Comparison of ENCODE assay signal across 9 mouse cellular contexts in the genomic region with DNA sequence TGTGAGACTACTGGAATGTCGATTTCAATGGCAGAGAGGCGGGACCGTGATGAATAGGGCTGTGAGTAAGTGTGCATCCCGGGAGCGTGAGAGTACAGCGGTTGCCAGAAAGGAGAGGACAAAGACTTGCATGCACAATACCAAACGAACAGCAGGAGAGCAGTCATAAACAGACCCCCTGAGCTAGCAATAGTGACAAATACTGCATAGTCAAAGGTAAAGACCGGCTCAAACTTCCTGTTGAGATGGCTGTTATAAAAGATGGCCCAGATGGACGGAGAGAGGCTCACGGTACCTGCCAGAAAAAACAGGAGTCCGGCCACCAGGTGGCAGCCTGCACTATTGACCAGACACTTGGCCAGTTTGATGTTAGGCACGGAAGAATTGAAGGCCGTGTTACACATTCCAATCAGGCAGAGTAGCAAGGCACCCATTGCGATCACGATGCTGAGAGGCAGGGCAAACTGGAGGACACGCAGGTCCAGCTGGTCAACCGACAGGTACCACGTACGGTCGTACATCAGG. TPM values are rescaled to one million over a fixed set of nuclear protein-coding genes. Genes with fewer than 3 reads are reported as not detected.
DNase-seq lines count a peak whose midpoint lies in the region; ATAC-seq lines count a peak whose summit lies in the region.
"Had no signal": no experiment of that assay in that cellular context is flagged by ENCODE, and none has a peak within 500 bp of the region (broad histone marks: within the 10 kb centered on the region; RNA-seq: fewer than 3 reads in every experiment).

No protein-coding gene starts in this region.

- no peak overlapping the region for H3K27ac ChIP-seq in liver, embryonic 12.5 days
- 0 out of 2 replicates have a peak overlapping the region, but pooled peaks have one; percentile 44 for H3K27ac ChIP-seq in midbrain, embryonic 12.5 days (replicated peaks)
- H3K27ac ChIP-seq in stomach, embryonic 14.5 days (ENCODE audit: low read length) = no peak overlapping the region
- H3K27ac ChIP-seq: heart, embryonic 15.5 days had no signal

- H3K4me2 ChIP-seq in liver, embryonic 12.5 days = no peak overlapping the region
- peak overlapping the region; percentile 6; the same call in 1 of the 2 replicates for H3K4me2 ChIP-seq in midbrain, embryonic 12.5 days (replicated peaks)
- no peak overlapping the region for H3K4me2 ChIP-seq in stomach, embryonic 14.5 days (replicated peaks; ENCODE audit: low read depth, low read length)
- H3K4me2 ChIP-seq: heart, embryonic 15.5 days had no signal

- DNase-seq in liver = peak; percentile 52
- peak; percentile 93 to 95 for DNase-seq in cerebellum, postnatal 10 days
- DNase-seq in gastrocnemius, postnatal 14 days = peak; percentile 61
- DNase-seq in kidney, adult 18-20 months = peak; percentile 82
- peak; percentile 48 to 67 for DNase-seq in left cerebral cortex, postnatal 36 days (ENCODE audit: low spot score in 2 of 2)

- H3K36me3 ChIP-seq in liver, embryonic 12.5 days = peaks cover 12% of the 10 kb centered on the region
- peaks cover 11% of the 10 kb centered on the region; the same call in 1 of the 2 replicates for H3K36me3 ChIP-seq in midbrain, embryonic 12.5 days
- peaks cover 10% of the 10 kb centered on the region; the same call in 1 of the 2 replicates for H3K36me3 ChIP-seq in stomach, embryonic 14.5 days (ENCODE audit: control insufficient read depth, insufficient read depth, low read length)

- ATAC-seq in liver, embryonic 12.5 days = no peak
- peak; percentile 82 for ATAC-seq in midbrain, embryonic 12.5 days (ENCODE audit: low FRiP score, low read depth)
- peak; percentile 61; the same call in 1 of the 2 replicates for ATAC-seq in stomach, embryonic 14.5 days (ENCODE audit: insufficient number of reproducible peaks, insufficient read depth, low FRiP score, low read depth)

- H3K9ac ChIP-seq in liver, embryonic 12.5 days = no peak overlapping the region
- 0 out of 2 replicates have a peak overlapping the region, but pooled peaks have one; percentile 0 for H3K9ac ChIP-seq in midbrain, embryonic 12.5 days (replicated peaks)
- no peak overlapping the region for H3K9ac ChIP-seq in stomach, embryonic 14.5 days (replicated peaks; ENCODE audit: low read depth, low read length)
- H3K9ac ChIP-seq: heart, embryonic 15.5 days had no signal

- WGBS in liver, embryonic 12.5 days (ENCODE audit: insufficient replicate concordance) = 61% methylated on average over 20 of the region's 20 CpGs
- 41% methylated on average over 20 of the region's 20 CpGs for WGBS in midbrain, embryonic 12.5 days
- WGBS in stomach, embryonic 14.5 days = 58% methylated on average over 20 of the region's 20 CpGs

- H3K4me3 ChIP-seq in liver, embryonic 12.5 days = no peak overlapping the region
- H3K4me3 ChIP-seq in midbrain, embryonic 12.5 days = no peak overlapping the region
- no peak overlapping the region for H3K4me3 ChIP-seq in stomach, embryonic 14.5 days (ENCODE audit: low read depth, low read length)
- H3K4me3 ChIP-seq: heart, embryonic 15.5 days had no signal

- H3K9me3 ChIP-seq in liver, embryonic 12.5 days (replicated peaks) = no peaks in the 10 kb centered on the region
- H3K9me3 ChIP-seq in midbrain, embryonic 12.5 days = no peaks in the 10 kb centered on the region
- H3K9me3 ChIP-seq in stomach, embryonic 14.5 days (ENCODE audit: control insufficient read depth, low read depth, low read length) = no peaks in the 10 kb centered on the region
- H3K9me3 ChIP-seq: heart, embryonic 15.5 days had no signal

- H3K4me1 ChIP-seq in liver, embryonic 12.5 days = no peaks in the 10 kb centered on the region
- peaks cover 18% of the 10 kb centered on the region for H3K4me1 ChIP-seq in midbrain, embryonic 12.5 days
- H3K4me1 ChIP-seq in stomach, embryonic 14.5 days (ENCODE audit: control insufficient read depth, insufficient read depth, low read length) = no peaks in the 10 kb centered on the region

- intact Hi-C loops in gastrocnemius, postnatal 14 days (cut with DNase I; ENCODE audit: low total_unique reads) = no loop called here
- intact Hi-C loops in left cerebral cortex, postnatal 36 days (cut with DNase I) = no loop called here

- H3K27me3 ChIP-seq in liver, embryonic 12.5 days (replicated peaks) = no peaks in the 10 kb centered on the region
- no peaks in the 10 kb centered on the region for H3K27me3 ChIP-seq in midbrain, embryonic 12.5 days
- H3K27me3 ChIP-seq in stomach, embryonic 14.5 days (ENCODE audit: control insufficient read depth, insufficient read depth, low read length) = no peaks in the 10 kb centered on the region
- H3K27me3 ChIP-seq: heart, embryonic 15.5 days had no signal

RNA-seq across cellular contexts. Expression of a gene that starts 7.0 kb away (rescaled TPM):
- 10.0 and 10.8 TPM in 2 replicates for polyA plus RNA-seq in liver, embryonic 12.5 days (2016; fragmentation: Nextera tagmentation; extraction: Ambion mirVana)
- 10 to 100 TPM in 1 of 2 experiments, 1 to 10 TPM in 1; 9.3 to 11.2 TPM for total RNA-seq in gastrocnemius, postnatal 14 days (2021)
- 10 to 100 TPM; 42.1 to 44.2 TPM for total RNA-seq in left cerebral cortex, postnatal 36 days (2021)
- polyA plus RNA-seq in midbrain, embryonic 12.5 days (2016; fragmentation: Nextera tagmentation; extraction: Ambion mirVana) = 27.6 and 28.6 TPM in 2 replicates
- 21.4 and 24.6 TPM in 2 replicates for polyA plus RNA-seq in stomach, embryonic 14.5 days (2014; fragmentation: Nextera tagmentation; extraction: Ambion mirVana)

RNA-seq across cellular contexts. Expression of a gene that starts 28.8 kb away (rescaled TPM):
- polyA plus RNA-seq in liver, embryonic 12.5 days (2016; fragmentation: Nextera tagmentation; extraction: Ambion mirVana) = not detected in 2 replicates
- not detected for total RNA-seq in gastrocnemius, postnatal 14 days (2021)
- total RNA-seq in left cerebral cortex, postnatal 36 days (2021) = under 1 TPM in 1 of 2 experiments, not detected in 1; 0.79 TPM
- polyA plus RNA-seq in midbrain, embryonic 12.5 days (2016; fragmentation: Nextera tagmentation; extraction: Ambion mirVana) = not detected in 2 replicates
- not detected in 2 replicates for polyA plus RNA-seq in stomach, embryonic 14.5 days (2014; fragmentation: Nextera tagmentation; extraction: Ambion mirVana)
- polyA plus RNA-seq: heart, embryonic 15.5 days had no signal

RNA-seq across cellular contexts. Expression of a gene that starts 51.6 kb away (rescaled TPM):
- 14.6 and 15.7 TPM in 2 replicates for polyA plus RNA-seq in liver, embryonic 12.5 days (2016; fragmentation: Nextera tagmentation; extraction: Ambion mirVana)
- 1 to 10 TPM; 5.6 to 5.8 TPM for total RNA-seq in gastrocnemius, postnatal 14 days (2021)
- total RNA-seq in left cerebral cortex, postnatal 36 days (2021) = 10 to 100 TPM in 1 of 2 experiments, 1 to 10 TPM in 1; 9.0 to 12.0 TPM
- 33.2 and 33.6 TPM in 2 replicates for polyA plus RNA-seq in midbrain, embryonic 12.5 days (2016; fragmentation: Nextera tagmentation; extraction: Ambion mirVana)
- polyA plus RNA-seq in stomach, embryonic 14.5 days (2014; fragmentation: Nextera tagmentation; extraction: Ambion mirVana) = 27.6 and 30.6 TPM in 2 replicates
